Mouse (Mus musculus) inflammation-experienced regulatory T-cells, adult 6 months (primary cell): ENCODE measurements around the gene Cxcr4. TPM values are rescaled to one million over a fixed set of nuclear protein-coding genes. Genes with fewer than 3 reads are reported as not detected.

Experiments
- ATAC-seq: one replicate; pipeline ENCODE4 v1.8.0; 2017
- polyA plus RNA-seq, 3 experiments: library from polyadenylated mRNA; unstranded; fragments of 100-300 nt; shearing (Covaris generic); gene quantifications; one replicate each; pipeline ENCODE4 v1.2.1; 2017

The Cxcr4 gene
- polyA plus RNA-seq, 3 experiments from 2014 or later: 11.6 to 15.8 (median 15.7) TPM

DNA sequence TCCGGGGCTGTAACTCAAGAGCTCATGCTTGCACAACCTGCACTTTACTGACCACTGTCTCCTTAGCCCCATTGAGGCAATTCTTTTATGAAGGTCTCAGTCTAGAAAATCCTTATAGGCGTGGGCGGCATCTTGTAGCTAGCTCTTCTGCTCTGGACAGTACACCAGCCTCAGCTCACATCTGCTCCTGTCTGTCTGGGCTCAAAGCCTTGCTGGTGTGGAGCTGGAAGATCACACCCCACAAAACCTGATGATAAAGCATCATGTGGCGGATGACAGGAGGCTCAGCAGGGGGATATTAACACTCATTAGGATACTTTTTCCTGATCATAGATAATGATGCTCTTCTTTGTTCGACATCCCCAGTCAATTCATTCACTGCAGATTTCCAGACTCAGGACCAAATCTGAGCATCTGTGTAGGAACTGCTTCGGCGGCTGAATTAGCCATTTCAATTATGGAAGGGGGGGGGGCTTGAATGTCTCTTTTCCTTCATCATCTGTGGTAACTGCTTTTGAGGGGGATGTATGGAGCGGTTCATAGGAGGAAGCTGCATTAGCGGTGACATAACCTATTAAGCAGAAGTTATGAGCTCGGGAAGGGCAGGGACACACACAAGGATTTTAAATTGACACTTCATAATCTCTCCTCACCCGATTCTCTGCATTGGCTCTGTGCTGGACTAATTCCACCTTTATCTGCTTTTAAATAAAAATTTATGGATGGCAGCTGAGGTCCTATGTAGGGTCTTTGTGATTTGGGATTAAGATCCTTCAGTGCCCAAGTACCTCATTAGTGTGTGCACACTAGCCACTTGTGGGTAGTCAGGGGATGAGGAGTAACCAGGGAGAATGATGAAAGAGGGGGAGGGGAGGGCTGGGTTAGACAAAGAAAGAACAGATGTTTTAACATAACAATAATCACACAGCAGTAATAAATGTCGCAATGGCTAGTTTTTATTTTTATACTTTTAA is 24.6 kb downstream of the Cxcr4 start:
- no peak for ATAC-seq

DNA sequence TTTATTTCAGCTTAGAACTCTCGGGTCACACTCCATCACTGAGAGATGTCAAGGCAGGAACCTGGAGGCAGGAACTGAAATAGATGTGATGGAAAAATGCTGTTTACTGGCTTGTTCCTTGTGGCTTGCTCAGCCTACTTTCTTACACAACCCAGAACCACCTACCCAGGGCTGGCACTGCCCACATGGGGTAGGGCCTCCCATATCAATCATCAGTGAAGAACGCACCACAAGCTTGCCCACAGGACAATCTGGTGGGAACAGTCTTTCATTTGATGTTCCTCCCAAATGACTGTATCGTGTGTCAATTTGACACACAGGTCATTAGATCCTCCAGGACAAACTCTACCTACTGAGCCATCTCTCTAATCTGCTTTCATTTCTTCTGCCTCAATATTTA is 28.2 kb downstream of the Cxcr4 start:
- no peak for ATAC-seq

GRCm38 (mm10) chr1:128561325-128561874 is 30.7 kb downstream of the Cxcr4 start:
- no peak for ATAC-seq

DNA sequence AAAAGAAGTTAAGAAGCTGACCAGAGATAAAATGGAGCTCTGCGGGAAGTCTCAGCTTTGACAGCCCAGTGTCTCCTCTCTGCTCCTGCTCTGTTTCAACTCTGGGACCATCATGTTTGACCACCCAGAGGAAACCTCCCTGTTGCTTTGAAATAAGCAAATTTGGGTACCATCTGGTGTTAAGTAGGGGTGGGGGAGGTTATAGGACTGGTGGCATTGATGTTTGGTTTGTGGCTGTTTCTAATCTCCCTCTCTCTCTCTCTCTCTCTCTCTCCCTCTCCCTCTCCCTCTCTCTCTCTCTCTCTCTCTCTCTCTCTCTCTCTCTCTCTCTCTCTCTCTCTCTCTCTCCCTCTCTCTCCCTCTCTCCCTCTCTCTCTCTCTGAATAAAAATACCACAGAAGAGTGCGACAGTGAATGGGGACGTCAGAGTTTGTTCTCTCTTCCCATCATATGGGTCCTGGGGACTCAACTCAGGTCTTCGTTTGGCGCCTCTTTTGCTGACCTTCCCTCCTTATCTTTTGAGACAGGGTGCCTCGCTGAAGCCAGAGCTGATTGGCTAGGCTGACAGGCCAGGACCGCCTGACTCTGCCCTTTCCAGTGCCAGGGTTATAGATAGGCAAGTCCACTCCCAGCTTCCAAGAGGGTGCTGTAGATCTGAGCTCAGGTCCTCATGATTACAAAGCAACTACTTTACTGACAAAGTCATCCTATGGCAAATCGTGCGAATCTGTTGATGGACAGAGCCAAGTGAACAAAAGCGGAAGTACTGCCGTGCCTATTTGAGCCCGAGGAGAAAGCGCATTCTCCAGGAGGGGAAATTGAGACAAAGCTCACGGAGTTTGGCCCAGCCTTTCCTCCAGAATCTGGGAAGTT is 31.4 kb downstream of the Cxcr4 start:
- no peak for ATAC-seq

DNA sequence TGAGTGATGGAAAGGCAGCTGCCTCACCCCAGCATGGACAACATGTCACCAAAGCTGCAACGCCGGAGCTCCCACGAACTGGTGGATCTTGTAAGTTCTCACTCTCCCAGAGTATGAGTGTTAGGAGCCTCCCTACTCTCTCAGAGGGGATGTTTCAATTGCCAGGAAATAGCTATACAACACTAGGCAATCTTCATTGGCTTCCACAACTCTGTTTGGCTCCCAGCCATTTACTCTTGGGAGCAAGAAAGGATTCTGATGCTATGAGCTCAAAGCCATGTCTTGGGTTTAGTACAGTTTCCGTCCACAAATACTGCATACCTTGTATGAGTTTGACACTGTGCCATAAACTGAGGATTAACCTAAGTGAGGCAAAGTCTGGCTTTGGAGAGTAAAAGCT is 34.1 kb downstream of the Cxcr4 start:
- ATAC-seq: no peak

- no peak for ATAC-seq
These were observed 39.5 kb downstream of the Cxcr4 start for GRCm38 (mm10) chr1:128552545-128552944.

DNA sequence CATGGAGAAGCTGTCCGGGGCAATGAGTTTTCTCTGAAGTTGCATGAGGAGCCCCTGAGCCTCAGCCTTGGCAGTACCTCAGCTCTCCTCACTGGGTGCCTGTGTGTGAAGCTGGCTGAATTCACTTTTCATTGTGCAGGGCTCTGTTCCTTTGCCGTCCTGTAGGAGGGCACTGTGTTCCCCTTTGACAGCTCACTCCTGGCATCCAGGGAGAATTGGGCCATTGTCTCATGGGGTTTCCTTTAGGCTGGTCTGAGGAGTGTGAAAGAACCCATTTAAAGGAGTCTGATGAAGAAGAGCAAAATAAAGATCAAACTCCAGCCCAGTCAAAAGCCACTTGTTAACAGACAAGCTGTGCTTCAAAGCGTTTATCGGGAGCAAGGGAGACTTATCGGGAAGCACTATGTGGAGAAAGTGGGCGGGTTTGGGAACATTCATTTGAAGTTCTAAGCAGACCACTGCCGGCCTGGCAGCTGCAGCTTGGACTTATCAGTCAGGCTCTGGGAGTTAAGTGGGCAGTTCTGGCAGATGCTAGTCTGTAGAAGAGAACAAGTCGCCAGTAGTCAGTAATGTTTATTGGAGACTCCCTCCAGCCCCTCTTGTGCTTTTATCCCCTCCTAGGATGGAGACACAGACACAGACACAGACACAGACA is 40.2 kb downstream of the Cxcr4 start:
- no peak for ATAC-seq

- no peak for ATAC-seq
These were observed 42.7 kb downstream of the Cxcr4 start for GRCm38 (mm10) chr1:128549442-128549841.

GRCm38 (mm10) chr1:128549007-128549406 is 43.1 kb downstream of the Cxcr4 start:
- peak; percentile 44 for ATAC-seq

GRCm38 (mm10) chr1:128548220-128548998 is 43.7 kb downstream of the Cxcr4 start:
- ATAC-seq: peak; percentile 96

DNA sequence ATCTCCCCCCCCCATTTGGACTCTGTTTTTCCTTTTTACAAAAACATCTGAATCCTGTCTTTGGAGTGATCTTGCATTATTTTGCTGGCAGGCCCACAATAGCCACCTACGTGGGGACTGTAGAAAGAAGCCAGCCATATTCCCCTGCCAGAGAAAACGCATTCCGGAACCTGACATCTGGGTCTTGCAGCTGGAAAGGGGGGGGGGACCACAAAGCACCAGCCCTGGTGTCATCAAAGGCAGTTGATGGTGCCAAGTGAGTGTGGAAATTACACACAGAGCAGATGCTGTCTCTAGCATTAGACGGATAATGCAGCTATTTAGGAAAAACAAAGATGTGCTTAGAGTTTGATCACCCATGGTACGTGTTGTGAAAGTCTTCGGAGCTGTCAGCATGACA is 46.4 kb downstream of the Cxcr4 start:
- no peak for ATAC-seq

DNA sequence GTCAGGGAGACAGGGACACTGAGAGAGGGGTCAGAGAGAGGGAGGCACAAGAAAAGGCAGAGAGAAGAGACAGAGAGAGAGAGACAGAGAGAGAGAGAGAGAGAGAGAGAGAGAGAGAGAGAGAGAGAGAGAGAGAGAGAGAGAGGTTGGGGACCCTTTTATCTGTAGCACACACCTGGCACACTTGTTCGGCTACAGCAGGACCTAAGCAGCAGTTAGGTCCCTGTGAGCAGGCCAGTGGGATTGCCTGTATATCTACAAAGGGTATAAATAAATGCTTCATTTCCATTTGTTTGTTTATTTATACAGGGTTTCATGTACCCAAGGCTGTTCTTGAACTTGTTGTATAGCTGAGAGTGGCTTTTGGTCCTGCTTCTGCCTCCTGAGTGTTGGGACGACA is 49.0 kb downstream of the Cxcr4 start:
- ATAC-seq: no peak

GRCm38 (mm10) chr1:128542555-128542954 is 49.5 kb downstream of the Cxcr4 start:
- ATAC-seq: no peak

DNA sequence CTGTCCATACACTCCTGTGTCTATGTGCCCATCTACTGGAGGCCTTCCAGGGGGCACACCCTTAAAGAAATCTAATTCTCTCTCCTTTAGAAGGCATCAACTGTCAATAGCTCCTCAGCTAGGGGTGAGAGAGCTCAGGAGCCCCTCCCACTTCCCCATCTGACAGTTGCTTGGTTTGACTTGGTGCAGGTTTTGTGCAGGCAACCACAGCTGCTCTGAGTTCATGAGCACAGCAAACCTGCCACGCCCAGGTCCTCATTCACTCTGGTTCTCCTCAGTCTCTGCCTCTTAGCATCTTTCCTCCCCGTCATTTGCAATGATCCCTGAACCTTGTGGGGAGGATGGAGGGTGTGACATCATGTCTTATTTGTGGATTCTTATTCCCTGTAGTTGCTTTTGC is 51.9 kb downstream of the Cxcr4 start:
- ATAC-seq: no peak

GRCm38 (mm10) chr1:128539555-128539954 is 52.5 kb downstream of the Cxcr4 start:
- no peak for ATAC-seq

Other genes starting within 250 kb of the Cxcr4 start
- gene Mcm6, start 232.6 kb downstream of the Cxcr4 start, polyA plus RNA-seq: 100 to 1,000 TPM in 2 of 3 experiments, 10 to 100 TPM in 1; 93.0 to 227 (median 108) TPM
- 100 to 1,000 TPM; 149 to 161 (median 153) TPM for gene Dars, start 174.9 kb downstream of the Cxcr4 start, polyA plus RNA-seq